Mouse (Mus musculus) adrenal gland, adult 10 weeks (tissue): ENCODE results near the gene Rnf217. TPM values are rescaled to one million over a fixed set of nuclear protein-coding genes. Genes with fewer than 3 reads are reported as not detected.

Experiments
- polyA plus RNA-seq: library from polyadenylated mRNA; stranded (reverse); fragments of 350-450 nt; fragmentation: Illumina TruSeq; extraction: RNeasy Lipid Tissue Mini Kit (QIAGEN cat#74804); gene quantifications from one replicate; pipeline ENCODE4 v1.2.3, GENCODE M21; 2014; ENCODE audit warnings: low read depth, low replicate concordance

Rnf217 gene
- 22.6 TPM for polyA plus RNA-seq

GRCm38 (mm10) chr10:31609066-31609961, at the start of gene Rnf217:
Gene Rnf217, minus strand, starts transcription at chr10:31609184.

GRCm38 (mm10) chr10:31445291-31446124, 163.5 kb downstream of the Rnf217 start, which contains the start of gene Tpd52l1:
Gene Tpd52l1, minus strand, starts transcription at chr10:31445958.

Other genes with a start within 250 kb of the Rnf217 start
- gene Tpd52l1, start 163.2 kb downstream of the Rnf217 start, polyA plus RNA-seq = 52.3 TPM